Mouse (Mus musculus) G1E-ER4 (cell line): ENCODE results near the gene 1700025C18Rik. TPM values are rescaled to one million over a fixed set of nuclear protein-coding genes. Genes with fewer than 3 reads are reported as not detected.

Experiments
- GATA1 ChIP-seq: IDR thresholded peaks from one replicate; pipeline ENCODE4 v1.8.0; 2012; ENCODE audit warnings: low read length, inconsistent platforms
- polyA plus RNA-seq: library from polyadenylated mRNA; stranded (reverse); fragments of >175 nt; gene quantifications from 2 replicates; pipeline ENCODE4 v1.2.3, GENCODE M21; 2012

The 1700025C18Rik gene
- polyA plus RNA-seq, 1 experiment = not detected

- TF ChIP-seq GATA1 = no peak
Measured at GRCm38 (mm10) chr2:165091433-165091965, 949 bp upstream of the 1700025C18Rik start.

- no peak for TF ChIP-seq GATA1
Measured at GRCm38 (mm10) chr2:165089470-165089869, 1.1 kb downstream of the 1700025C18Rik start.

- no peak for TF ChIP-seq GATA1
Measured at GRCm38 (mm10) chr2:165086634-165087033, 3.9 kb downstream of the 1700025C18Rik start.

GRCm38 (mm10) chr2:165081257-165081656 lies 9.3 kb downstream of the 1700025C18Rik start:
- no peak for TF ChIP-seq GATA1

GRCm38 (mm10) chr2:165080657-165081056 lies 9.9 kb downstream of the 1700025C18Rik start:
- no peak for TF ChIP-seq GATA1

GRCm38 (mm10) chr2:165078605-165079004 lies 11.9 kb downstream of the 1700025C18Rik start:
- no peak for TF ChIP-seq GATA1

- TF ChIP-seq GATA1 = no peak
Measured at GRCm38 (mm10) chr2:165078045-165078444, 12.5 kb downstream of the 1700025C18Rik start.

GRCm38 (mm10) chr2:165077055-165077454 lies 13.5 kb downstream of the 1700025C18Rik start:
- no peak for TF ChIP-seq GATA1

- no peak for TF ChIP-seq GATA1
Measured at GRCm38 (mm10) chr2:165074937-165075336, 15.6 kb downstream of the 1700025C18Rik start.

- no peak for TF ChIP-seq GATA1
Measured at GRCm38 (mm10) chr2:165074081-165074884, 16.3 kb downstream of the 1700025C18Rik start.

- no peak for TF ChIP-seq GATA1
Measured at GRCm38 (mm10) chr2:165073381-165073781, 17.2 kb downstream of the 1700025C18Rik start.

- no peak for TF ChIP-seq GATA1
Measured at GRCm38 (mm10) chr2:165070096-165070816, 20.3 kb downstream of the 1700025C18Rik start.

- TF ChIP-seq GATA1 = no peak
Measured at GRCm38 (mm10) chr2:165068806-165069205, 21.7 kb downstream of the 1700025C18Rik start.

- TF ChIP-seq GATA1 = no peak
Measured at GRCm38 (mm10) chr2:165064489-165064888, 26.1 kb downstream of the 1700025C18Rik start.

- TF ChIP-seq GATA1 = no peak
Measured at GRCm38 (mm10) chr2:165061638-165062433, 28.7 kb downstream of the 1700025C18Rik start.
